Mouse (Mus musculus): ENCODE data around the gene Ttc24.

DNA sequence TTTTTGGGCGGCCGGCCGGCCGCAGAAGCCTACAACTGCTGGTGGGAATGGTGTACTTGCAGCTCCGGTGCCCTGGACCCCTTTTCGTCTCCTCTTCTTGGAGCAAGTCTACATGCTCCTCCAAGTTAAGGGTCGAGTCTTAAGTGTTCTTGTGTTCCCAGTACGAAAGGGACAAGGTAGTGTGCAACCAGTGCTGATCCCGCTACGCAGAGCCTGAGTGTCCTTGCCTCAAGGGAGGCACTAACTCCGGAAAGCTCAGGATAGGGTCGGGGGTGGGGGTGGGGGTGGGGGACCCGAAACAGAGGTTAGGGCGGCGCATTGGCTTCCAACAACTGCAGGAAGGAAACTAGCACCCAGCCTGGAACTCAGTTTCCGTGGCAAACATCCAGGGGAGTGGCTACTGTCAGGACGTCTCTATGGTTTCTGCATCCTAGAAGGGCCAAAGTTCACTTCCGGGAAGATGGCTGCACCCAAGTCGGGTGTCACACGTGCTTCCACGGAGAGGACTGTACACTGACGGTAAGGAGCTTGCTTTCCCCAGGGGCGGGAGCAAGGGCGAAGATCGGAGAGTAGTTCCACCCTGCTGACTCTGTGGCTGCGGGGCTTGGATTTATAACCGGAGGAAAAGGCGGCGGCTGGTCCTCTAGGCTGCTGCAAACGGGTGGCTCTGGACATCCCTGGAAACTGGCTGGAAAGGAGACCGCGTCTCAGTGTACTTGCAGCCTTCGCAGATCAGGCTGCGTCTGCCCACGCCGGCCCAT, 35.3 kb downstream of the Ttc24 start, which contains the start of gene Gpatch4:
- no peak for TF ChIP-seq CTCF (IDR thresholded peaks at IDR 0.05; ENCODE audit: control insufficient read depth, insufficient read depth, insufficient replicate concordance, low read depth, low read length)
- peak; percentile 69 for TF ChIP-seq POLR2A (IDR thresholded peaks at IDR 0.05; ENCODE audit: control insufficient read depth, low read depth, low read length)
